7 mouse cellular contexts compared by ENCODE assay signal in the genomic region with DNA sequence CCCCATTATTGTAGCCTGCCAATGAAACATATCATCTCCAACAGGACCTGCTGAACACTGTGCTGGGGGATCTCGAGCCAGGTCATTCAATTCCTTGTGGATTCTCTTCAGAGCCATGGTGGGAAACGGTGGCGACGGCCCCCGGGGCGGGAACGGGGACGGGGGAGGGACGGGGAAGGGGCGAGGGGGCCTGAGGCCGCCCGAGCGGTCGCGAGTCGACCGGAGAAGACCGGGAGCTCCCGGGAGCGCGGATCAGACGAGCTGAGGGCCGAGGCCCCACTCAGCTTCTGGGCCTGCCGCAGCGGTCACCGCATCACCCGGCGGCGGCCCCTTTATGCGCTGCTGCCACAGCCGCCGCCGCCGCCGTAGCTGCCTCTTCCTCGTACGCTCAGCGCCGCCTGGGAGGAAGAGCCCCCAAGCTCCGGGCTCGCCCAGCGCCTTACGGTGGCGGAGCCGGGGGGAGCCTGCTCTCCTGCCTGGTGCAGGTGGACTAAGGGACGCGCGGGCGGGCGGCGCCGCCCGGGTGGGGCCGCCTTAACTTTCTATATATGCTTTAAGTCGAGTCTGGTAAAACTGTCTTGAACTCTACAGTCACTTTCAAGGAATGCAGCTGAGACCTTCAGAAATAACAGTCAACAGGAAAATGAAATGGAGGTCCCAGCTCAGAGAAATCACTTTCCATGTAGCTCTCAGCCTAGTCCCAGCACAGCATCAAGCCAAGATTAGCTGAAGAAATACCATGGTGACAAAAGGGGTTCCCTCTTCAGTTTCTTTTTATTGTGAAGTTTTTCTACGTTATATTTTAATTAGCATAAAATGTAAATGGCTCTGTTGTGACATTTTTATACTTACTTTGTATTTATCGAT.
DNase-seq lines count a peak whose midpoint lies in the region; ATAC-seq and TF ChIP-seq lines count a peak whose summit lies in the region.
"Not testable (repeated sequence)": the region's sequence is repeated elsewhere in the genome, so short reads cannot be mapped to it uniquely, and the experiment has no call there.

No protein-coding gene starts in this region.

- TF ChIP-seq CTCF in embryonic fibroblast, embryonic 13.5 days (IDR thresholded peaks at IDR 0.05; ENCODE audit: borderline replicate concordance, insufficient read depth, low read length) = not testable (repeated sequence)

- H3K27me3 ChIP-seq in heart, embryonic 12.5 days (replicated peaks); intestine, embryonic 14.5 days (replicated peaks; ENCODE audit: control insufficient read depth, insufficient read depth, low read length); limb, embryonic 13.5 days: not testable (repeated sequence)

- not testable (repeated sequence) for H3K9me3 ChIP-seq in heart, embryonic 12.5 days (replicated peaks); intestine, embryonic 14.5 days (ENCODE audit: control insufficient read depth, low read length); limb, embryonic 13.5 days

- H3K36me3 ChIP-seq in heart, embryonic 12.5 days; intestine, embryonic 14.5 days (ENCODE audit: control insufficient read depth, insufficient read depth, low read length); limb, embryonic 13.5 days: not testable (repeated sequence)

- H3K4me2 ChIP-seq in heart, embryonic 12.5 days = peak overlapping the region; percentile 80
- peak overlapping the region; percentile 67 for H3K4me2 ChIP-seq in intestine, embryonic 14.5 days (ENCODE audit: low read length)
- H3K4me2 ChIP-seq in limb, embryonic 13.5 days (replicated peaks) = peak overlapping the region; percentile 72

- WGBS in heart, embryonic 12.5 days = 3% methylated on average over 56 of the region's 57 CpGs
- 4% methylated on average over 32 of the region's 57 CpGs for WGBS in intestine, embryonic 14.5 days
- 5% methylated on average over 48 of the region's 57 CpGs for whole genome bisulfite sequencing in limb, embryonic 13.5 days

- ATAC-seq in cerebellum, adult (ENCODE audit: insufficient number of reproducible peaks, low FRiP score, low TSS enrichment) = peak; percentile 90
- peak; percentile 83 for ATAC-seq in heart, embryonic 12.5 days (ENCODE audit: insufficient number of reproducible peaks, low FRiP score)
- peak; percentile 79; the same call in 1 of the 2 replicates for ATAC-seq in intestine, embryonic 14.5 days (replicated peaks; ENCODE audit: low FRiP score, low TSS enrichment, low read depth)
- peak; percentile 75 for ATAC-seq in limb, embryonic 13.5 days (ENCODE audit: low FRiP score, low read depth)
- ATAC-seq in megakaryocyte-erythroid progenitor cell, adult 5-6 weeks (replicated peaks; ENCODE audit: low FRiP score, low TSS enrichment, poor library complexity, severe bottlenecking) = peak; percentile 93

- peak overlapping the region; percentile 67 for H3K9ac ChIP-seq in heart, embryonic 12.5 days
- H3K9ac ChIP-seq in intestine, embryonic 14.5 days (ENCODE audit: low read length) = peak overlapping the region; percentile 40; the same call in 1 of the 2 replicates
- H3K9ac ChIP-seq in limb, embryonic 13.5 days = peak overlapping the region; percentile 66

- not testable (repeated sequence) for H3K27ac ChIP-seq in embryonic fibroblast, embryonic 13.5 days (ENCODE audit: insufficient read depth, low read length); heart, embryonic 12.5 days (ENCODE audit: poor library complexity, severe bottlenecking); intestine, embryonic 14.5 days (ENCODE audit: low read depth); limb, embryonic 13.5 days

- peak overlapping the region; percentile 53 for H3K4me3 ChIP-seq in embryonic fibroblast, embryonic 13.5 days (ENCODE audit: insufficient read depth, low read length)
- H3K4me3 ChIP-seq in heart, embryonic 12.5 days = peak overlapping the region; percentile 58
- peak overlapping the region; percentile 41 for H3K4me3 ChIP-seq in intestine, embryonic 14.5 days (ENCODE audit: low read depth, low read length)
- H3K4me3 ChIP-seq in limb, embryonic 13.5 days = peak overlapping the region; percentile 49

- H3K4me1 ChIP-seq in embryonic fibroblast, embryonic 13.5 days (ENCODE audit: control insufficient read depth, insufficient read depth, low read length); heart, embryonic 12.5 days (replicated peaks); intestine, embryonic 14.5 days (replicated peaks; ENCODE audit: control insufficient read depth, insufficient read depth, low read length); limb, embryonic 13.5 days: not testable (repeated sequence)

- not testable (repeated sequence) for TF ChIP-seq POLR2A in embryonic fibroblast, embryonic 13.5 days (IDR thresholded peaks at IDR 0.05; ENCODE audit: low read depth, low read length)

- peak; percentile 56 for DNase-seq in intestine, embryonic 14.5 days (ENCODE audit: low spot score)
- peak; percentile 60 for DNase-seq in retina, postnatal 1 day
